Mouse (Mus musculus): ENCODE measurements around the gene Nop53.

- TF ChIP-seq CTCF (IDR thresholded peaks at IDR 0.05; ENCODE audit: low read depth, low read length) (no peak), GATA1 (IDR thresholded peaks at IDR 0.05; ENCODE audit: borderline replicate concordance, low read length) (no peak), TAL1 (conservative IDR thresholded peaks at IDR 0.05; ENCODE audit: low read depth, low read length) (no peak), GATA2 (IDR thresholded peaks at IDR 0.05; ENCODE audit: borderline replicate concordance, low read depth, low read length) (no peak)
Observed at GRCm38 (mm10) chr7:15949216-15949790, 3.4 kb upstream of the Nop53 start.

Measured in G1E (cell line).